Mouse (Mus musculus) left cerebral cortex, adult 9 months (tissue): ENCODE results near the gene Rabif.

Source experiments
- DNase-seq, 2 experiments: peaks; one replicate each; pipeline ENCODE4 v3.0.0; 2022; ENCODE audit warnings: low spot score in 2 of 2

Gene Rabif

DNA sequence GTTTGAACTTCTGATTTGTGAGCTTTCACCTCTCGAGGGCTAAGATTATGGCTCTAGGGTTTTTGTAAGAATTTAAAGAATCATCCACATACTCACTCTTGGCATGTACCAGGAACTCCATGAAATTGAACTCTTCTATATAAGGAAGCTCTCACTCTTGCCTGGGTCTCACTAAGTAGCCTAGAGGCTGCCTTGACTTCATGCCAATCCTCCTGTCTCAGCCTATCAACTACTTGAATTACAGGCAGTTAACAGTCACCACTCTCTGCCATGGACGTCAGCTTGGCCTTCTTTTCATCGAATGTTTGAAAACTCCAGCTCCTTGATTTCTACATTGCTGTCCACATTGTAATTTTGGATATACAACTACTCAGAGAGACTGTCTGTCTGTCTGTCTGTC, 57.9 kb downstream of the Rabif start:
- no peak for DNase-seq

DNA sequence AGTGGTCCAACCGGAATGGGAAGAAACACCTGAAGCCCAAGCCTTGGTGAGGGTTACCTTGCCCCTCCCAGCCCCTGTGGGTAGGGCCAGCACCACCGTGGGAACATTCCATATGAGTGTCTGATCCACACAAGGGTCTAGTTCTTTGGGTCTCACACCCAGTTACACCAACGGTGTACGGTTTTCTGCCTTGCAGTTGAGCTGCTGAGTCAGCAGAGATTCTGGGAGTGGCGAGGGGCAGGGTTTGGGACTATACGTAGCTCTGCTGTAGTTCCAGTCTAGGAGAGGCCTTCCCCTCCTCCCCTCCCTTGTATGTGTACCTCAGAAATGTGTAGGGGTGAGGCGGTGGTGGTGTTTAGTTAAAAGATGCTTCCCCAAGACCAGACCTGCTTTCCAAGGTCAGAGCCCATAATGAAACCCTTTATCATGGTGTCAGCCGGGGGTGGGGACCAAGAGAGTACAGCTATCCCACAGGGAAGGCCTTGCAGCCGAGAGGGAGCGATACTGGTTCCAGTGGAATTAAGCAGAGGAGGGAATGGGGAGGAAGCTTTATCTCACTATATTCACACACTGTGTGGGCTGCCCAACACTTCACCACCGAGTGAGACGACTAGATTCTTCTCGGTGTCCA, 60.9 kb downstream of the Rabif start:
- DNase-seq: no peak

DNA sequence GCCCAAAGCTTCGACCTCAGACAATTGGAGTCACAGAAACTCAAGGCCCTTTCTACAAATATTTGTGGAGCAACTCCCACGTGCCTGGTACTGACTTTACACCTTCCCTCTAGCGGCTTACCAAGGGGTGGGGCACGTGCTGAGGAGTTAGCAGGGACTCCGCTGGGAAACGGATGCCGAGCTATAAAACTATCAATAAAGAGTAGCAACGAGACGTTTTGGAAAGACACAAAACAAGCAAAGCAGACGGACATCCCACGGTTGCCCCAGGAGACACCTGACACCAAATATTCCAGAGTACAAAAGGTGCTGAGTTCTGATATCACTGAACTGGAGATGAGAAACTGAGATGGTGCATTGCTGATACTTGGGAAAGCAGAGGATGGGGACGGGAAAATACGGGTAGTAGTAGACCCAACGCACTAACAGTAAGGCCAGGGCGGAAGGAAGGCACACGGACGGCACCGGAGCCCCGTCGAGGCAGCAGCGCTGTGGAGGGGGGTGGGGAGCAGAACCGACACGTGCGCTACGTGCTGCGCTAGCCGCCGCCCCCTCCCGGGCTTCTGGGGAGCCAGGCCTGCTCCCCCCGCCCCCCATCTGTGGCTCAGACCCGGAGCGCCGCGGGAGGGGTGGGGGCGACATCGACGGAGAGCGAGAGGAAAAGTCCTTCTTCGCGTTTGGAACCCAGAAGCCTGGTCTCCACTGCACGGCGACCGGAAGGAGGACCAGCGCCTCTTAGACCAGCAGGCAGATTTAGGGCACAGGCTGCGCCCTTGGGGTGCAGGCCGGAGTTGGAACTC, 61.6 kb downstream of the Rabif start:
- DNase-seq: peak in 1 of 2 experiments; percentile 8

DNA sequence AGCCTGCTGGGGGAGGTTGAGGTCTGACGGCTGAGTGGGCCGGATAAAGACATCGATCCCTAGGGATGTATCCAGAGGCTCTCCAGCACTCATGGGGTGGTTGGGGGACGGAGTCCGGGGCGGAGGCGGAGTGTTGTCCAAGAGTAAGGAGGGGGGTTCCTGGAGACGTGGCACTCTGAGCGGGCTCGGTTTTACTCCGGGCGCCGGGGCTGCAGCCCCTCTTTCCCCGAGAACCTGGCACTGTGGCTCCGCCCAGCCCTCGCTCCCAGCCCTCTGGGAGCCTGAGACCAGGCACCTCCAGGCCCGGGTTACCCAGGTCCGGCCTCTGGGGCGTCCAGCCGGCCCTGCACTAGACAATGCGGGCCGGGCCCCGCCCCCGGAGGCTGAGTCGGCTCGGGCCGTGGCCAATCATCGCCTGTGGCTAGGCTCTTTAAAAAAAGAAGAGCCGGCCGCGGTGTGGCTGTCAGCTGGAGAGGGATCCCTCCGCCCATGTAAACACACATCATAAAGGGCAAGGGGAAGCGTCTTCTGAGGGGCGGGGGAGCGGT, 62.3 kb downstream of the Rabif start:
- DNase-seq: peak; percentile 85 to 96
